Mouse (Mus musculus) inflammation-experienced regulatory T-cells, adult 6 months (primary cell): ENCODE data around the gene Vapb. TPM values are rescaled to one million over a fixed set of nuclear protein-coding genes. Genes with fewer than 3 reads are reported as not detected.
"Not testable (repeated sequence)": the region's sequence is repeated elsewhere in the genome, so short reads cannot be mapped to it uniquely, and the experiment has no call there.

Source experiments
- ATAC-seq: one replicate; pipeline ENCODE4 v1.8.0; 2017
- polyA plus RNA-seq, 3 experiments: library from polyadenylated mRNA; unstranded; fragments of 100-300 nt; shearing (Covaris generic); gene quantifications; one replicate each; pipeline ENCODE4 v1.2.1; 2017

Gene Vapb
- polyA plus RNA-seq = 1 to 10 TPM; 1.3 to 2.4 (median 1.7) TPM

DNA sequence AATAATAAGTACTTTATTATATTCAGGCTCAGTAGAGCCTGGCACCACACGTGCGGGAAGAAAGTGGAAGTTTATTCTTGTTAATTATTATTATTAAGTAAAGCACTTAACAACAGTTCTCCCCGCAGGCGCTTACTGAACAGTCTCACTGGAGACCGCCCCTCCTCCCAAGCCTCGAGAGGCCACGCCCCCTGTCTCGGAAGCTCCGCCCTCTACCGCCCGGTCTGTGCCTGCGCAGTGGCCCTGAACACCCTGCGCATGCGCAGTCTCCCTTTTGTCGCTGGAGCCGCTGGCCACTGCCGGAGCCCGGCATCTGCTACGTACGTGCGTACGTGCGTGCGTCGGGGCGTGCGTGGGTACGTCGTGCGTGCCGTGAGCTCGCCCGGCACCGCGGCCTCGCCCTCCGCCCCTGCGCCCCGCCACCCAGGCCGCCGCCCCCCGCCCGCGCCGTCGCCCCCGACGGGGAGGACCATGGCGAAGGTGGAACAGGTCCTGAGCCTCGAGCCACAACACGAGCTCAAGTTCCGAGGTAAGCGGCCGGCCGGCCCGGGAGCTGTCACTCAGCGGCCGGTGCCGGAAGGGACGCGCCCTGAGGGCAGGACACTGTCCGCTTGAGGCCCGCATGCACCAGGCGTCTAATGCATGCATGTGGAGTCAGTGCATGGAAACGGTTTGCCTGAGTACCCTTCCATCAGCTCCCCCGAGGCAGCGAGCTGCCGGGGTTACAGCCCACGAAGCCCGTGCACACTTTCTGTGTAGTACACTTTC lies at the start of gene Vapb:
Gene Vapb, plus strand, starts transcription at position 290 of the 768 bp plus-strand sequence.
- peak; percentile 99 for ATAC-seq

DNA sequence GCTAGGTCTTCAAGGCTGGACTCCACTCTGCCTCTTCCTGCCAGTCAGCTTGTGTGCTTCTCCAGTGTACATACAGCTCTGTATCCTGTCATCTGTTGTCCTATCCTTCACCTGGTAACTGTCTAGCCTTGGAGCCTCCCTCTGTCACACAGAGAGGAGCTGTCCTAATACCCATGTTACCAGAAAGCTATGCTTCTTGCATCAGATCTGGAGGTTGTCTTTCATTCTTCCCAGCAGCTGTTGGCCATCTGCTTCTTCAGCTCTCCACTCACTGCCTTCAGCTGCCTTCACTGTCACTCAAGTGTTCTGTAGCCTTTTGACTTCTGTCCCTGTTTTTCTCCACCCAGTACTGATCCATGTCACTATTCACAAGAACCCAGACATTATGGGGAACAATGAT lies 47.5 kb upstream of the Vapb start:
- ATAC-seq = no peak

DNA sequence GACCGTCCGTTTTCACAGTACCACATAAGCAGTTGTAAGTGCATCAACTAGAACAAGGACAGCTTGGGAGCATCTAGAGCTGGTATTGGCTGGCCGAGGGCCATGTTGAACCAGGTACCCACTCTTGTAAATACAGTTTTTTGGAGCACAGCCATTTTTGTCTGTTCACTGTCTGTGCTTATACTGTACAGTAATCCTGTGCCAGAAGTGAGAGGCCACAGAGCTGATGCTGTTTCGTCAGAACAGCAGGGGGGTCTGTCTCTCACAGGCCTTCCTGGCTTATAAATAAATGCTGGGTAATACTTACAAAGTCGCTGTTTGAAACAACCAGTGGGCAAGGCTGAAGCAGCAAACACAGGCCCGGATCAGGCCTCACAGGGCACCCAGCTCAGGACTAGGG lies 45.6 kb upstream of the Vapb start:
- ATAC-seq = no peak

DNA sequence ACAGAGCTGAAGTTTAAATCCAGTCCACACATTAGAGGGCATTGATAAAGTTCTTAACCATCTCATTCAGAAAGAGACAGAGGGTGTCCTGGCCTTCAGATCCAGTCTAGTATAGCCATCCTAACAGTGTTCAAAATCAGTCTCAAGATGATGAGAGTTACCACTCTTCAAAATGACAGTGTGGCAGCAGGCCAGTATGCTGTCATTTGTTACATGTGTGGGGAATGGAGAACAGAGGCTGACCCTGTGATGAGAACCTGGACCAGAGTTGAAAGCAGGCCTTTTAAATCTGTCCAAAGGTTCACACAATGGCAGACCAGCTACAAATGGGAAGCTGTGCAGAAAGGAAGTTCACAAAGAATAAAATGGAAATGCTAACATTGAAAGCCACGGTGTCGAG lies 44.6 kb upstream of the Vapb start:
- ATAC-seq = no peak

DNA sequence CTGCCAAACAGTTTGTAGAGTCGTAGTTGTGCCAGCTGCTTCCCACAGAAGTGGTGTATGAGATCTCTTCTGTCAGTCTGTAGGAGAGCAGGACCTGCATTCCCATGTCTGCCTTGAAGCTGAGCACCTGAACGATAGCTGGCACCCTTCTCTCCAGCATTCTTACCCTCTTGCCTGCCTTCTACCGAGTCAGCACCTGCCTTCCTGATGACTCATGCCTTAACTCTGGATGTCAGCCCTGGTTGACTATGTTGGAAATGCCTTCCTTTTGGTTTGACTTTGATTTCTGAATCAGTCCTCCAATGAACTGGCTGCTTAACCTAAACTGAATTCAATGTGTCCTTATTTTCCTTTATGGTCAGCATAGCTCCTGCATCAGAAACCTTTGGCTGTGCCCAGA lies 38.5 kb upstream of the Vapb start:
- no peak for ATAC-seq

DNA sequence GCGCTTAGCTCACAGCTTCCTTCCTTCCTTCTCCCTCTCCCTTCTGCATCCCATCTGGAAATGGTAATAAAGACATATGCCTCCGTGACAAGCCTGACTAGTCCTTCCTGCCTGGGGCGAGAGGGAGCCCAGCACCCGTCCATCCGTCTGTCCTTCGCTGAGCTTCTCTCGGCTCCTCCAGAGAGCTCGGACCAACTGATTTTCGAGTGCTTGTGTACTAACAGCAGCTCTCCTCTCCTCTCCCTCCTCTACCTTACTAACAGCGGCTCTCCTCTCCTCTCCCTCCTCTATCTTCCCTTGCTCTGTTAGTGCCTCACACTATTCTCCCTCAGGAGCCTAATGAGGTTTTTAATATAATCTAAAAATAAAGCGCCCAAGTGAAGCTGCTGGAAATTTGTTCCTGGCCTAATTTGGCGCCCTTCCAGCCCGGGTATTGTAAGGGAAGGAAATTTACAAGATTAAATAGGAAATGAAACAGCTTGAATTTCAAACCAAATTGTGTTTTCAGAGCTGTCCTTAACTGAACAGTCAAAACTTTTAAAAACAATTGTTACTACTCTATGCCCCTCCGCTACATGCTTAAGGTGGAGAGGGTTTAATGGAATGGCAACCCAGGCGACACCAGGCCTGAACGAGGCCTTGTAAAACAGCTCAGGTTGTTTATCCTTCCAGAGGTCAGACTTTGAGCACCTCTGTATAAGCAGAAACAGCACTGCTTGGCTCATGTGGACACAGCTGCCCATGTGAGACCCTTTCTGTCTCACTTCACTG lies 35.0 kb upstream of the Vapb start:
- ATAC-seq = no peak

DNA sequence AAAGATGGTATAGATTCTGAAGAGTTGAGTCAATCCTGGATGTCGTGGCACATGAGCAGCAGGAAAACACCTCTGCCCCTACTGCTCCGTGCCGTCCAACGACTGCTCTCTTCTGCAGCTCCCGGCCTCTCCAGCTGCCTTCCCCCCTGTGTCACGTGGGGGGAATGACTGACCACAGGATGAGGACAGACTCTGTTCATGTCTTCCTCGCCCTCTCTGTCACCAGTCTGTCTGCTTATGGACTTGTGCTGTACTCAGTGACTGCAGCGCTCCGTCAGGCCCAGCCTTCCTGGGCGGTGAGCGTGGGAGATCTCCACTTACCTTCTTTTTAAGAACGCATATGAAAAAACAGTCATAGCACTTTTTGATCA lies 34.5 kb upstream of the Vapb start:
- ATAC-seq = no peak

DNA sequence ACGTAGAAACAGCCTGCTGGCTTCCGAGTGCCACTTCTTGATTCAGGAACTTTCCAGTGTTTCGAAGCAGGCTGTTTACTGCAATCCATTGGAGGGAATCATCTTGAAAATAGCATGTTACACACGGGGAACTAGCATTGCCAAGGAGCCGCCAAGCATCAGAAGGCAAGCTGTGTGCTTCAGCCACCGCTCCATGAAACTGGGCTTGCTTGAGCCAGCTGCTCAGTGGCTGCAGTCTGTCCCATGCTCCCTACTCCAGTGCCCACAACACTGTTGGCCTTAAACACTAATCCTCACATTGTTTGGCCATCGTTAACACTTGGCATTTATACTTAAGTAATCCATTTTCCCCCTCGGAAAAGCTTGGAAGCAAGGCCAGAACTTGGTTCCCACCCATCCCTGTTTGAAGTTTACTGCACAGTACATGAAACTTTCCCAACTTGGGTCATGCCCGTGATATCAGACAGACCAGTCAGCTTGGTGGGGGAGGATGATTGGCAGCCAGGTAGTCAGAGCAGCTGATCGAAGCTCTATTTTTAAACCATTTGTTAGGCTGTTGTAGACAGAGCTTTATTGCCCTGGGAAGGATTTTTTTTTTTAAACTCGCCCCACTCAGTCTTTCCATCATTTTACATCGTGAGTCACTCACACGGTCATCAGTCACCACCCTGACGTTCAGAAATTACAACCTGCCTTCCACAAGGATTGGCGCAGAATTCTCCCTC lies 31.3 kb upstream of the Vapb start:
- no peak for ATAC-seq

DNA sequence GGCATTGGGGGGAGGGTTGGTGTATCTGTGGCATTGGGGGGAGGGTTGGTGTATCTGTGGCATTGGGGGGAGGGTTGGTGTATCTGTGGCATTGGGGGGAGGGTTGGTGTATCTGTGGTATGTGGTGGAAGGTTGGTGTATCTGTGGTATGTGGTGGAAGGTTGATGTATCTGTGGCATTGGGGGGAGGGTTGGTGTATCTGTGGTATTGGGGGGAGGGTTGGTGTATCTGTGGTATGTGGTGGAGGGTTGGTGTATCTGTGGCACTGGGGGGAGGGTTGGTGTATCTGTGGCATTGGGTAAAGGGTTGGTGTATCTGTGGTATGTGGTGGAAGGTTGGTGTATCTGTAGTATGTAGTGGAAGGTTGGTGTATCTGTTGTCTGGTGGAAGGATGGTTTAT lies 29.7 kb upstream of the Vapb start:
- not testable (repeated sequence) for ATAC-seq

DNA sequence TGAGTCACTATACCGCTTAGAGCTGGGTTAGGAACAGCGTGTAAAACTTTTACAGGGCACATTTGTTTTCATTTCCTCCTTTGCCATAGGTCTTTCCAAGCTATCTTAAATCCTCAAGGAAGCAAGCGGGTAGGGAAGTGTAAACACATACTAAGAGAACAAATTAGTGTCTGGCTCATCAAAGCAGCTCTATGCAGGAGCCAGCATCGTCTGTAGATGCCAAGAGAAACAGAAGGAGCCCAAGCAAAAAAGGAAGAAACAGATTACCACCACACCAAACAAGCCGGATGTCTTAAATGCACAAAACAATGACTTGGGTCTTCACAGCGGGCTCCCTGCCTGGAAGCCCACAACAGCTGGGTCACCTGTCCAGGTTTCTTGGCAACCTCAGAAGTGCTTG lies 27.1 kb upstream of the Vapb start:
- no peak for ATAC-seq

DNA sequence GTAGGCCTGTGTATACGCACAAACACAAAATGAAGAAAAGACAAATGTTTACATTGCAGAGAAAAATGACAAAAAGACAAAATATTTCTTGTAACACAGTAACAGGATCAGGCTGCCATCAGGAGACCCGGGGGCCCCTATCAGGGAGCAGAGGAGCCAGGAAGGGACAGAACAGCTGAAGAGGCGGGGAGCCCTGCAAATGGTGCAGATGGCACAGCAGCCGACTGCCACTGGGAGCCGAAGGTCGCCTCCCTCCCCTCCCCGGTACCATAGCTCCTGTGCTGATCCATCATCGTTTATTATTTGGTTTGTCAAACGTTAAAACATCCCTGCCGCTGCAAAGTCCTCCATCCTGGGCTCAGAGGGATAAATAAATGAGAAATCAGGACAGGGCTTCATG lies 24.7 kb upstream of the Vapb start:
- ATAC-seq = no peak

DNA sequence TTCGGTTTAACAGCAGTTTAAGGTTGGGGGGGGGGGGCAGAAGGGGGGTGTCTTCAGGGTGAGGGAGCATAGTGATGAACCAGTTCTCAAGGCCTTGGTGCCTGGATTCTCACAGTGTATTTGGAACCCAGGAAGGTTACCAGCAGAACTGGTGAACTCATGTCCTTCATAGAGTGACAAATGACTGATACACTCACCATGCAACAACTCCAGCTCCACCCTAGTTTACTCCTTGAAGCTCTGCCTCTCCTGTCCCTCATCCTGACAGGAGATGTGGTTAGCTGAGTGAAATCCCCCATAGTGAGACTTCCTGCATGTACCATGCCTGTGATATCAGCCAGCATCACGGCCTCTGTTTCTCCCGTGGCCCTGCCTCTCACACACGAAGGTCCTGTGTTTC lies 24.1 kb upstream of the Vapb start:
- ATAC-seq = no peak

DNA sequence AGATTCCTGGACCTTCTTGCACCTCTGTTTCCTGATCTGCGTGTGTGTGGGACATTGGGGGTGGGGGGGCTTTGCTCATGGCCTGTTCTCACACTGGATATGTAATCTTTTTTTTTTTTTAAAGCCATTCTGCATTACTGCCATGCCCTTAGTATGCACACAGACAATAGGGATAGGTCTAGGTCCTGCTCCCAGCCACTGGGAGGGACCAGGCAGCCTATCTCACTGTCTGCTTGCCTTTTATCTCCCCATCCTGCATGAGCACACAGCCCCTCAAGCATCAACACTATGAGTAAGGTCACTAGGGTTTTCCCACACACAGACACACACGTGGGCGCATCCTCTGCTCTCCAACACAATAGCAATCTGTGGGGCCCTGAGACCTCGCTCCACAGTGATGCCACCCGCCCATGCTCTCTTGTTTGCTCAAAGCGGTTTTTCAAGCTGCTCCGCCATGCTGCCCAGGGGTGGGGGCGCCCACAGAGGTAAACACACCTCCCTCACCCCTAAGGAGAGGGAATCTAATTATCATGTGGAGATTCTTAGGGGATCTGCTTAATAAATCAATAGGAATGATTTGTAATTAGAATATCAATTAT lies 22.6 kb upstream of the Vapb start:
- ATAC-seq = no peak

DNA sequence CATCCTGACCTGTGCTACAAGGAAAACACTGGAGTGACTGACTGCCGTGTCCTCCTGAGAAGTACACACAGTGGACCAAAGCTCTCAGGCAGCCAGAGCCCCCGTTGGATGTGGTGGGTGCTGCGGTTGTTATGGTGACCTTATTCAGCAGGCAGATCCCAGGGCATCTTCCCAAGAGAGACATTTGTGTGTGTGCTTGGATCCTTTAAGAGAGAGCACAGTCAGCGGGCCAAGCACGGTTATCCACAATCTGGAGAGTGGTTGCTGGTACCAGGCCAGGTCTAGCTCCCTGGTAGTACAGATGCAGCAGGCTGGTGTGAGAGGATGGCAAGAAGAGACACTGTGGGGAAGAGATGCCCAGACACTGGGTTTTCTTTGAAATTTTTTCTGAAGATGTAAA lies 20.3 kb upstream of the Vapb start:
- no peak for ATAC-seq

DNA sequence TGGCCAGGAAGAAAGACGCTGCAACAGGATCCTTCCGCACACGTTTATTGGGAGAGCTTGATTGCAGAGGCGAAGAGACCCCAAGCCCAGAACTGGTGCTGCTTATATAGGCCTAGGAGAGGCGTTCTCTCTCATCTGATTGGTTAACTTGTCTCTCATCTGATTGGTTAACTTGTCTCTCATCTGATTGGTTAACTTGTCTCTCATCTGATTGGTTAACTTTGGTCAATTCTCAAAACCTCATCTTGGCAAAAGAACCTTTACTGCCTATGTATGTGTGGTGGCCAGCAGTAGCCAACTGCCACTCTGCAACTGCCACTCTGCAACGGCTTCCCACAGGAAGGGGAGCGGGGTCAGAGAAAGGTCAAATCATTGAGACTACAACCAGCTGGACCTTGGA lies 18.2 kb upstream of the Vapb start, which contains the start of gene 1700010B08Rik:
Gene 1700010B08Rik, plus strand, starts transcription at position 301 of the 400 bp plus-strand sequence.
- ATAC-seq = not testable (repeated sequence)

DNA sequence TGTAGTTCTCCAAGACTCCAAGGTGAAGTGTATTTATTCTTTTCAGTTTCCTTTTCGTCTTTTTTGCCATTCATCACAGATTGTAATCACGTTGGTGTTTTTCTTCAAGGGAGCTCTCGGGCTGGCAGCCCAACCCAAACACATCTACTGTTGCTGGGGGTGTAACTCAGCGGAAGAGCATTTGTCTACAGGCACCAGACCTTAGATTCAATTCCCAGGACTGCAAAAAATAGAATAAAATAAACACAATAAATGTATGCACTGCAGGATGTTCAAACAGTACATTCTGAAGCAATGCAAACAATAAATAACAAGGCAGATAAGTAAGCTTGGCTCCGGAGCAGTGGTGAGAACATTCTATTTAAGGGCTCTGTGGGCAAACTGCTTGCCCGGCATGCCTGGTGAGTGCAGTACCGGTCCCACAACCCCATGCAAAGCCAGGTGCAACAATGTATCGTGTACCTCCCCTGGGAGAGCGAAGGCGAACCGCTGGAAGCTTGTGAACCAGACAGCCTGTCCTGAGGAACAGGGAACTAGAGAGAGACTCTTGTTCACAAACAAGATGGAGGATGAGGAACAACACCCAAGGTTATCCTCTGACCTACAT lies 15.0 kb upstream of the Vapb start:
- ATAC-seq = no peak

DNA sequence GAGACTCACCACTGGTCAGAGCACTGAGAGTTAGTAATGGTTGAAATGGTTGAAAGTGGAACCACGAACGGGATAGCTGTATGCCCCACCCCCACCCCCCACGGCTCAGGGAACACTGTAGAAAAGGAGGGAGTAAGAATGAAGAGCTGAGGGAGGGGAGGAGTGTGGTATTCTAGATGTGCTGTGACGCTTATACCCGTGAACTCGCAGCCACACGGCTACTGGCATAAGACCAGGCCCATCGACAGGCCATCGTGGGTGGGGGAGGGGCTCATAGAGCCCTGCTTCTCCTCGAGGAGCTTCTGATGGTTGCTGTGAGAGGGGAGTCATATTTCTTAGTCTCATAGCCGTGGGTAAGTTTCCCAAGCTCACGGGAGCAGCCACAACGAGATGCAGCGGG lies 12.9 kb upstream of the Vapb start:
- no peak for ATAC-seq

DNA sequence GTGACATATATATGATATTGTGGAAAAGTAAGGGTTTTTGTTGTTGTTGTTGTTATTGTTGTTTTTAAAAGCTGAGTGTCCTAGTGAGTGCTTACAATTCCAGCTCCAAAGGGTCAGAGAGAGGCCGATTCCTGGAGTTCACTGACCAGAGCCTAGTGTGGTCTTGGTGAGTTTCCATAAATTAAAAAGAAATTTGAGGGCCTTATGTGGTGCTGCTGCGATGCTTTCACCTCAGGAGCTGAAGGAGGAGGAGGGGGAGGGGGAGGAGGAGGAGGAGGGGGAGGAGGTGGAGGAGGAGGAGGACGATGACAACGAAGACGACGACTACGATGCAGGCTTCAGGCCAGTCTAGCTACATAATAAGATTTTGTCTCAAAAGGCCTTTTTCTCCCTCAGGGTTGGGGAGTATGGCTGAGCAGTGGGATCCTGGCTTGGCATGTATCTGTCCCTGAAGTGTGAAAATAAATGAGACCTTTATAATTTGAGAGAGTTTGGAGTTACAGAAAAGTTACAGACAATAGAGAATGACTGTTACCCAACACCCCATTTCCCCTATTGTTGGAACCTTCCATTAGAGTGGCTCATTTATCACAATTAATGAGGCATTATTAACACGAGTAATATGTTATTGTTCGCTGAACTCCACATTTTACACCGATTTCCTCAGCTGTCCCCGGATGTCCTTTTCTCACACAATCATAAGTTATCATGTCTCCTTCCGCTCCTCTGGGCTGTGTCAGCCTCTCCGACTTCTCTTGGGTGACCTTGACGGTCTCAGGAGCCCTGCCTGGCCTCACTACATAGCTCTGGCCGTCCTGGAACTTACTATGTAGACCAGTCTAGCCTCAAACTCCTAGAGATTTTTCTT lies 12.1 kb upstream of the Vapb start:
- no peak for ATAC-seq

DNA sequence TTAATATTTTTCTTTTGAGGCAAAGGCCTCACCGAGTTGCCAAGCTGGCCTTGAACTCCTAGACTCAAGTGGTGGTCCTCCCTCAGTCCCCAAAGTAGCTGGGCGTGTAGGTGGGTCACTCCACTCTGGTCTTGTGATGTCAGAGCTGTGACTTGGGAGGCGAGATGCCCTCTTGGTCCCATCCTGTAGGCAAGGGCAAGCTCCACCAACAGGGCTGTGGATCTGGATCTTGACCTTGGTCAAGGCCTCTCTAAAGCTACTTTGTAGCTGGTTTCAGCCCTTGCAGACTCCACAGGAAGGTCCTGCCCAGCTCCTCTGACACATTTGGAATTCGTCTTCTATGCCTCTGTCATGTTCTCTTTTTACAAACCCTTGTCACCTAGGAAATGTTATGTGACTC lies 11.5 kb upstream of the Vapb start:
- ATAC-seq = no peak

DNA sequence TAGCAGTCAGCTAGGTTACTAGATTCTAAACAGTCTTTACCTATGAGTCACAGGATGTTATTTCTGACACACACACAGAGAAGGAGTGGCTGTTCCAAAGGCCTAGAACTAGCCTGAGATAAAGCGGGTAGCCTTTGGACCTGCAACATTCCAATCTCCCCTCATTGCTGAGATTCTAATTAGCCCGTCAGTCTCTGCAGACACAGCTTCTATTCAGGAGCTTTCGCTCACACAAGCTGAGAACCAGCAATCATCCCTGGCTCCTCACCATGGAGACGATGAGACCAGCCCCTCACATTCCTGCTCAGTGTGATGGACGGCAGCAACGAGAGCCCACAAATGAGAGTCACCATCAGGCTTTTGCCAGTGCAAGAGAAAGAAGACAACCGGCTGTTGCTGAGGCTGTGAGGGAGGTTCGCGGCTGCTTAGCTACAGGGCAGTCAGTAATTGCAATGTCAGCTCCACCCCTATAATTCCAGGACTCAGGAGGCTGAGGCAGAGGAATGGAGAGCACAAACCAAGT lies 6.8 kb upstream of the Vapb start:
- ATAC-seq = no peak

DNA sequence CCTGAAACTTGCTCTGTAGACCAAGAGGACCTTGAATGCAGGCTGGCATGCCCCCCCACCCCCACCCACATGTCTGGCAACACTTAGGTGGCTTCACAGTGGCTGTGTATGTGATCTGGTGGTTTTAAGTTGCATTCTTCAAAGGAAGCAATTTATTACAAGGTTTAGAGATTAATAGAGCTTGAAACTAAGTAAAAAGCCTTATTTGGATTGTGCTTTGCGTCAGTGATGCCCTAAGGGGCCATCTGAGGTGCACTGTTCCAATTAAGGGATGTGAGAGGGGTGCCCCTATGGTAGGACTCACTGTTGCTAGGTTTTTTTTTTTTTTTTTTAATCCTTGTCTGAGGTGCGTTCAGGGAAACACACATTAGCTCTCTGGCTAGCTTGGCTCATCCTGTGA lies 2.9 kb upstream of the Vapb start:
- ATAC-seq = no peak
